Mouse (Mus musculus) myocyte (in vitro differentiated cells): ENCODE data around the gene Tbx6.

ENCODE experiments used
- CEBPB ChIP-seq: IDR thresholded peaks from 2 replicates; pipeline ENCODE4 v1.6.1; 2011; ENCODE audit warnings: mild to moderate bottlenecking, moderate library complexity; ENCODE audit not compliant: poor library complexity, insufficient read depth, severe bottlenecking
- E2F4 ChIP-seq: IDR thresholded peaks from one replicate; pipeline ENCODE4 v1.6.1; 2011; ENCODE audit warnings: mild to moderate bottlenecking, control low read depth, moderate library complexity; ENCODE audit not compliant: insufficient read depth
- MAX ChIP-seq: IDR thresholded peaks from one replicate; pipeline ENCODE4 v1.6.1; 2011; ENCODE audit warnings: low read depth, mild to moderate bottlenecking, control low read depth
- MYOD1 ChIP-seq, 3 experiments: IDR thresholded peaks; one replicate each; pipeline ENCODE4 v1.6.1; 2011; ENCODE audit warnings: control low read depth in 2 of 3, low read depth in 2 of 3, mild to moderate bottlenecking in 2 of 3, moderate library complexity in 1 of 3; ENCODE audit not compliant: insufficient read length in 2 of 3, control insufficient read depth in 1 of 3
- MYOG ChIP-seq, 3 experiments: IDR thresholded peaks; one replicate each; pipeline ENCODE4 v1.6.1; 2011; ENCODE audit warnings: control low read depth in 2 of 3, low read depth in 2 of 3, mild to moderate bottlenecking in 2 of 3; ENCODE audit not compliant: insufficient read length in 2 of 3, control insufficient read depth in 1 of 3, insufficient read depth in 1 of 3
- POLR2A ChIP-seq: IDR thresholded peaks from one replicate; pipeline ENCODE4 v1.6.1; 2011; ENCODE audit warnings: low read depth, mild to moderate bottlenecking, control low read depth, moderate library complexity; ENCODE audit not compliant: insufficient read length
- POLR2AphosphoS2 ChIP-seq: IDR thresholded peaks from one replicate; pipeline ENCODE4 v1.6.1; 2011; ENCODE audit warnings: low read depth, control low read depth; ENCODE audit not compliant: insufficient read length
- REST ChIP-seq: IDR thresholded peaks from one replicate; pipeline ENCODE4 v1.6.1; 2011; ENCODE audit warnings: mild to moderate bottlenecking, control low read depth, moderate library complexity; ENCODE audit not compliant: insufficient read depth, insufficient read length
- SRF ChIP-seq: IDR thresholded peaks from one replicate; pipeline ENCODE4 v1.6.1; 2011; ENCODE audit warnings: low read depth; ENCODE audit not compliant: control insufficient read depth, insufficient read length
- TCF12 ChIP-seq: IDR thresholded peaks from one replicate; pipeline ENCODE4 v1.6.1; 2011; ENCODE audit warnings: mild to moderate bottlenecking, control low read depth; ENCODE audit not compliant: poor library complexity, insufficient read depth, severe bottlenecking
- TCF3 ChIP-seq: IDR thresholded peaks from one replicate; pipeline ENCODE4 v1.6.1; 2011; ENCODE audit warnings: low read depth, control low read depth; ENCODE audit not compliant: insufficient read length
- USF1 ChIP-seq: IDR thresholded peaks from one replicate; pipeline ENCODE4 v1.6.1; 2011; ENCODE audit warnings: low read depth, mild to moderate bottlenecking, control low read depth, moderate library complexity

DNA sequence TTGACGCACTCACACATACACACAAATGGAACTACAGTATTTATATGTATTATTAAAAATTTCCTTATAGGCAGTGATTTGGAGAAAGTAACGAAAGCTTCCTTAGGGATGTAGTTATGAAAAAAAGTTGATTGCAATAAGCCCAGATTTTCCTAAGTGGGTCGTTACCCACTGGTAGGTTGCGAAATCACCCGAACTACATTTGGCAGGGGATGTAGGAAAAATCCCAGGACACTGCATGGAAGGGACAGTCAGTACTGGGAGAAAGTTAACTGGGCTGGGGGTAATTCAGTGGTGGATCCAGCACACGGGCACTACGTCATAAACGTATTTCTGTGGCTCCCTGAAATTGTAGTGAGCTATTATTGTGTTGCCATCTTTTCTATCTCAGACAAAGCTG lies 35.2 kb downstream of the Tbx6 start:
- TF ChIP-seq CEBPB, result no peak
- TF ChIP-seq MAX, result no peak
- no peak for TF ChIP-seq POLR2AphosphoS2
- TF ChIP-seq POLR2A, result no peak
- TF ChIP-seq MYOD1 (IDR thresholded peaks at IDR 0.05; ENCODE audit: control insufficient read depth in 1 of 3, insufficient read length in 2 of 3, low read depth in 2 of 3), result no peak
- no peak for TF ChIP-seq SRF
- no peak for TF ChIP-seq MYOG (IDR thresholded peaks at IDR 0.05; ENCODE audit: control insufficient read depth in 1 of 3, insufficient read depth in 1 of 3, insufficient read length in 2 of 3, low read depth in 2 of 3)
- no peak for TF ChIP-seq E2F4
- no peak for TF ChIP-seq TCF12
- TF ChIP-seq TCF3, result no peak
- no peak for TF ChIP-seq REST
- TF ChIP-seq USF1, result no peak
